10 mouse cellular contexts compared by ENCODE assay signal in genomic region chr3:51310098-51310497, GRCm38 (mm10). TPM values are rescaled to one million over a fixed set of nuclear protein-coding genes. Genes with fewer than 3 reads are reported as not detected.
DNase-seq lines count a peak whose midpoint lies in the region; ATAC-seq and TF ChIP-seq lines count a peak whose summit lies in the region.
"Had no signal": no experiment of that assay in that cellular context is flagged by ENCODE, and none has a peak within 500 bp of the region (broad histone marks: within the 10 kb centered on the region; RNA-seq: fewer than 3 reads in every experiment).

No protein-coding gene starts in this region.

- no peak for TF ChIP-seq CTCF in kidney, postnatal 0 days (IDR thresholded peaks at IDR 0.05; ENCODE audit: low read depth)
- no peak for TF ChIP-seq CTCF in E14TG2a.4 (conservative IDR thresholded peaks at IDR 0.05; ENCODE audit: low read length)

- no peak overlapping the region for H3K4me2 ChIP-seq in kidney, postnatal 0 days (ENCODE audit: low read length)
- H3K4me2 ChIP-seq in heart, embryonic 14.5 days (ENCODE audit: low read length): peak overlapping the region; percentile 23; the same call in 1 of the 2 replicates
- H3K4me2 ChIP-seq: limb, embryonic 15.5 days had no signal

- no peaks in the 10 kb centered on the region for H3K4me1 ChIP-seq in kidney, postnatal 0 days (replicated peaks; ENCODE audit: insufficient read depth, low read length)
- H3K4me1 ChIP-seq in E14TG2a.4 (replicated peaks; ENCODE audit: low read depth, low read length): peaks cover 27% of the 10 kb centered on the region
- peaks cover 6 to 21% of the 10 kb centered on the region in 2 experiments for H3K4me1 ChIP-seq in heart, embryonic 14.5 days (ENCODE audit: control insufficient read depth in 2 of 2, insufficient read depth in 2 of 2, low read length in 2 of 2)

- H3K9me3 ChIP-seq in kidney, postnatal 0 days (replicated peaks; ENCODE audit: low read length): no peaks in the 10 kb centered on the region
- no peaks in the 10 kb centered on the region for H3K9me3 ChIP-seq in E14TG2a.4 (ENCODE audit: low read length)
- no peaks in the 10 kb centered on the region for H3K9me3 ChIP-seq in heart, embryonic 14.5 days (ENCODE audit: control insufficient read depth, low read length)
- H3K9me3 ChIP-seq: limb, embryonic 15.5 days had no signal

- H3K4me3 ChIP-seq in kidney, postnatal 0 days (replicated peaks; ENCODE audit: low read depth, low read length): no peak overlapping the region
- H3K4me3 ChIP-seq in E14TG2a.4 (replicated peaks; ENCODE audit: low read length): 0 out of 2 replicates have a peak overlapping the region, but pooled peaks have one; percentile 17
- no peak overlapping the region for H3K4me3 ChIP-seq in heart, embryonic 14.5 days (ENCODE audit: control insufficient read depth in 1 of 2, insufficient read depth in 1 of 2, low read depth in 1 of 2, low read length in 2 of 2)
- H3K4me3 ChIP-seq: limb, embryonic 15.5 days had no signal

- ATAC-seq in kidney, postnatal 0 days (replicated peaks; ENCODE audit: low FRiP score, low read depth): 0 out of 2 replicates have a peak, but pooled peaks have one; percentile 54
- peak; percentile 47; the same call in 1 of the 2 replicates for ATAC-seq in heart, embryonic 14.5 days (ENCODE audit: insufficient number of reproducible peaks, insufficient read depth, low FRiP score, low read depth)

- 31% methylated on average over 7 of the region's 7 CpGs for WGBS in kidney, postnatal 0 days
- WGBS in heart, embryonic 14.5 days: 17% methylated on average over 7 of the region's 7 CpGs

- 0 out of 2 replicates have a peak, but pooled peaks cover 2% of the 10 kb centered on the region for H3K36me3 ChIP-seq in kidney, postnatal 0 days (ENCODE audit: insufficient read depth, low read length)
- peaks cover 10% of the 10 kb centered on the region for H3K36me3 ChIP-seq in E14TG2a.4 (ENCODE audit: insufficient read depth, low read length)
- H3K36me3 ChIP-seq in heart, embryonic 14.5 days (ENCODE audit: control insufficient read depth, insufficient read depth, low read length): peaks cover 14% of the 10 kb centered on the region

- H3K27me3 ChIP-seq in kidney, postnatal 0 days (ENCODE audit: insufficient read depth, low read length): no peaks in the 10 kb centered on the region
- H3K27me3 ChIP-seq in E14TG2a.4 (ENCODE audit: insufficient read depth, low read length): no peaks in the 10 kb centered on the region
- H3K27me3 ChIP-seq in heart, embryonic 14.5 days (ENCODE audit: control insufficient read depth, insufficient read depth, low read length): no peaks in the 10 kb centered on the region
- H3K27me3 ChIP-seq: limb, embryonic 15.5 days had no signal

- H3K27ac ChIP-seq in kidney, postnatal 0 days: no peak overlapping the region
- H3K27ac ChIP-seq in heart, embryonic 14.5 days (replicated peaks in 1 of 2; ENCODE audit: control insufficient read depth in 1 of 2, insufficient read depth in 1 of 2, low read depth in 2 of 2, low read length in 2 of 2): peak overlapping the region; percentile 44 to 62
- H3K27ac ChIP-seq: limb, embryonic 15.5 days had no signal

- DNase-seq in cerebellum, adult 9-11 months: peak; percentile 25
- DNase-seq in cerebellum, postnatal 36 days: no peak
- DNase-seq in kidney, postnatal 0 days (ENCODE audit: low spot score): peak; percentile 42
- no peak for DNase-seq in kidney, adult 11 months
- DNase-seq in embryo, embryonic 9.5 days (ENCODE audit: extremely low spot score): no peak
- no peak for DNase-seq in thymus, postnatal 4 days
- DNase-seq: adrenal gland, postnatal 36 days had no signal

- H3K9ac ChIP-seq in kidney, postnatal 0 days (ENCODE audit: low read depth, low read length): no peak overlapping the region
- H3K9ac ChIP-seq in heart, embryonic 14.5 days (ENCODE audit: low read length): peak overlapping the region; percentile 52; the same call in 1 of the 2 replicates
- H3K9ac ChIP-seq: limb, embryonic 15.5 days had no signal

RNA-seq across cellular contexts. Expression of gene Elf2, which starts 30.4 kb away (rescaled TPM):
- 56.2 and 60.3 TPM in 2 replicates for polyA plus RNA-seq in kidney, postnatal 0 days (2015; fragmentation: Nextera tagmentation; extraction: Ambion mirVana)
- 60.7 and 62.8 TPM in 2 replicates for polyA plus RNA-seq in heart, embryonic 14.5 days (2014; fragmentation: Nextera tagmentation; extraction: Ambion mirVana)

Comparison
In these comparisons a context has a peak if more than half of its experiments do, and no peak if none do; other contexts are left out.
1. DNase-seq: peak in cerebellum, adult 9-11 months (single experiment) and kidney, postnatal 0 days (single experiment); none in cerebellum, postnatal 36 days (0 of 2), kidney, adult 11 months (single experiment), embryo, embryonic 9.5 days (single experiment) and thymus, postnatal 4 days (single experiment).